Mouse (Mus musculus) ES-CJ7 (cell line): ENCODE data around the gene Slc30a3.
A peak's percentile ranks its signal among the peaks of the same experiment; 100 is the strongest.

Experiments
- DNase-seq: peaks from one replicate; pipeline ENCODE4 v3.0.0; 2011; ENCODE audit warnings: low read depth, low spot score

Slc30a3 gene

GRCm38 (mm10) chr5:31108000-31108490 lies at the start of gene Slc30a3:
TSS of gene Slc30a3 (minus strand) at chr5:31108237.
- no peak for DNase-seq

GRCm38 (mm10) chr5:31154152-31154553 lies 46.1 kb upstream of the Slc30a3 start, which contains the start of gene Mpv17:
TSS of gene Mpv17 (minus strand) at chr5:31154251.
- DNase-seq = peak; percentile 92

- no peak for DNase-seq
These were observed 45.6 kb upstream of the Slc30a3 start for GRCm38 (mm10) chr5:31153516-31154151.

GRCm38 (mm10) chr5:31151746-31152145 lies 43.7 kb upstream of the Slc30a3 start:
- DNase-seq = no peak

GRCm38 (mm10) chr5:31149781-31150180 lies 41.7 kb upstream of the Slc30a3 start:
- DNase-seq = no peak

- DNase-seq = peak; percentile 74
These were observed 31.0 kb upstream of the Slc30a3 start for GRCm38 (mm10) chr5:31138968-31139425.

GRCm38 (mm10) chr5:31138241-31138967 lies 30.4 kb upstream of the Slc30a3 start, which contains the start of gene Ucn:
TSS of gene Ucn (minus strand) at chr5:31138829.
- DNase-seq = peak; percentile 40

GRCm38 (mm10) chr5:31137658-31138057 lies 29.6 kb upstream of the Slc30a3 start:
- no peak for DNase-seq

- no peak for DNase-seq
These were observed 28.8 kb upstream of the Slc30a3 start for GRCm38 (mm10) chr5:31136730-31137424.

GRCm38 (mm10) chr5:31126050-31126449 lies 18.0 kb upstream of the Slc30a3 start:
- peak; percentile 41 for DNase-seq

GRCm38 (mm10) chr5:31123481-31123880 lies 15.4 kb upstream of the Slc30a3 start:
- DNase-seq = no peak

GRCm38 (mm10) chr5:31121111-31121510 lies 13.1 kb upstream of the Slc30a3 start:
- DNase-seq = no peak

GRCm38 (mm10) chr5:31116912-31117311 lies 8.9 kb upstream of the Slc30a3 start:
- peak; percentile 64 for DNase-seq

GRCm38 (mm10) chr5:31116354-31116753 lies 8.3 kb upstream of the Slc30a3 start, which contains the start of gene Trim54:
TSS of gene Trim54 (plus strand) at chr5:31116712.
- no peak for DNase-seq

GRCm38 (mm10) chr5:31110781-31111180 lies 2.7 kb upstream of the Slc30a3 start:
- peak; percentile 59 for DNase-seq

GRCm38 (mm10) chr5:31105814-31106335 lies 2.2 kb downstream of the Slc30a3 start, which contains the start of gene Dnajc5g:
TSS of gene Dnajc5g (plus strand) at chr5:31106285.
- no peak for DNase-seq

GRCm38 (mm10) chr5:31095711-31096480 lies 12.1 kb downstream of the Slc30a3 start:
- no peak for DNase-seq

- peak; percentile 76 for DNase-seq
These were observed 13.0 kb downstream of the Slc30a3 start for GRCm38 (mm10) chr5:31094799-31095691.

GRCm38 (mm10) chr5:31094100-31094798 lies 13.8 kb downstream of the Slc30a3 start:
- no peak for DNase-seq
